Mouse (Mus musculus) neural tube, embryonic 11.5 days (tissue): ENCODE data around the gene Pctp. TPM values are rescaled to one million over a fixed set of nuclear protein-coding genes. Genes with fewer than 3 reads are reported as not detected.

Experiments
- ATAC-seq: fragments of 200-750 bp; cut with Nextera tagmentation; 2 replicates; pipeline ENCODE4 v1.8.0; 2017; ENCODE audit warnings: moderate number of reproducible peaks, mild to moderate bottlenecking, moderate TSS enrichment, moderate library complexity; ENCODE audit not compliant: insufficient read depth, low FRiP score, low TSS enrichment
- DNase-seq: peaks from one replicate; pipeline ENCODE4 v3.0.0-alpha.2; 2015; ENCODE audit warnings: low spot score
- H3K27ac ChIP-seq: fragments of 300-500 bp; sonication (generic); 2 replicates; pipeline ENCODE4 v1.5.1; 2014; ENCODE audit warnings: low read depth, mild to moderate bottlenecking, low read length
- H3K27me3 ChIP-seq: fragments of 300-500 bp; sonication (generic); 2 replicates; pipeline ENCODE4 v1.6.1; 2014; ENCODE audit warnings: mild to moderate bottlenecking, low read length, mixed read lengths; ENCODE audit not compliant: control insufficient read depth, insufficient read depth
- H3K36me3 ChIP-seq: fragments of 300-500 bp; sonication (generic); 2 replicates; pipeline ENCODE4 v1.6.1; 2014; ENCODE audit warnings: mild to moderate bottlenecking, low read length, moderate library complexity, mixed read lengths; ENCODE audit not compliant: control insufficient read depth, insufficient read depth
- H3K4me1 ChIP-seq: fragments of 300-500 bp; sonication (generic); 2 replicates; pipeline ENCODE4 v1.6.1; 2014; ENCODE audit warnings: low read length, mixed read lengths; ENCODE audit not compliant: control insufficient read depth, insufficient read depth
- H3K4me2 ChIP-seq: fragments of 300-500 bp; sonication (generic); 2 replicates; pipeline ENCODE4 v1.6.1; 2014; ENCODE audit warnings: low read depth, mild to moderate bottlenecking, moderate library complexity
- H3K4me3 ChIP-seq: fragments of 300-500 bp; sonication (generic); 2 replicates; pipeline ENCODE4 v1.5.1; 2014; ENCODE audit warnings: low read depth, low read length
- H3K9ac ChIP-seq: fragments of 300-500 bp; sonication (generic); 2 replicates; pipeline ENCODE4 v1.6.1; 2014; ENCODE audit warnings: mild to moderate bottlenecking, low read length
- H3K9me3 ChIP-seq: fragments of 300-500 bp; sonication (generic); 2 replicates; pipeline ENCODE4 v1.6.1; 2016; ENCODE audit warnings: low read length; ENCODE audit not compliant: control insufficient read depth
- WGBS: fragments of 180-500 bp; shearing (Covaris S2); extraction: QIAGEN DNeasy Blood & Tissue Kit; methylation state at CpG from one replicate; pipeline ENCODE4 v1.1.7; 2014; 5-methylcytosine and 5-hydroxymethylcytosine counted together
- polyA plus RNA-seq: library from polyadenylated mRNA; unstranded; fragments of >200 nt; fragmentation: Nextera tagmentation; extraction: Ambion mirVana; gene quantifications from 2 replicates; pipeline ENCODE4 v1.2.1, GENCODE M21; 2014

The Pctp gene
- polyA plus RNA-seq, 1 experiment from 2014 or later = 8.0 TPM

DNA sequence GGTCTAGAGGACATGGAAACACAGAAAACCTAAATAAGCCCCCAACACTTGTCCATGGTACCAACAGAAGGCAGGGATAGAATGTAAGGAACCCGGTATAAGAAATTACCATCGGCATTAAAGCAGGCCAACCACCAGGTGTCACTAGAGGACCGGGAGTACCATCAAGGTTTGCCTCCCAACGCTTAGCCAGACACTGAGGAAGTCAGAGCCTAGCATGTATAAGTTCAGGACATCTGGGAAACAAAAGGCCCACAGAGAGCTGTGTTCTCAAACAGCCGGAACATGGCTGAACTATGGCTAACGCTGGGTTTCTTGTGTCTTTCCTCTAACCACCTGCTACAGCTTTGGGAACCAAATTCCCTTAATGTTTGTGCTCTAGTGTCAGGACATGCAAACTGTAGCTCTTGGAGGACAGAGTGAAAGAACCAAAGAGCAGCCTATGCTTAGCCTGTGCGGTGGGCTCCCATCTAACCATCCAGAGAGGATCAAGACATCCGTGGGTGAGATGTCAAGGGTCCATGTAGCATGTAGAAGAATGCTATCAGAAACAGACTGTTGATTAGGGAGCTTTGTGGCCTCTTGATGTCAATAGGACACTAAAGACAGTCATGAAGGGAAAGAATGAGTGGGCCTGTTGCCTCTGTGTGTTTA lies 13.6 kb downstream of the Pctp start:
- peak; percentile 69; the same call in 1 of the 2 replicates for ATAC-seq

GRCm38 (mm10) chr11:89986516-89986915 lies 16.2 kb downstream of the Pctp start:
- ATAC-seq (no peak), DNase-seq (no peak)
- whole genome bisulfite sequencing = 94% methylated on average over 8 of the region's 8 CpGs
- no peak overlapping the region for H3K4me2 ChIP-seq
- no peaks in the 10 kb centered on the region for H3K27me3 ChIP-seq
- H3K27ac ChIP-seq = no peak overlapping the region
- H3K36me3 ChIP-seq = no peaks in the 10 kb centered on the region
- H3K9me3 ChIP-seq = no peaks in the 10 kb centered on the region
- H3K4me1 ChIP-seq = no peaks in the 10 kb centered on the region
- H3K9ac ChIP-seq = no peak overlapping the region
- H3K4me3 ChIP-seq = no peak overlapping the region

More for the DNA sequence above, 13.6 kb downstream of the Pctp start:
- DNase-seq = peak; percentile 83
- no peaks in the 10 kb centered on the region for H3K27me3 ChIP-seq
- no peaks in the 10 kb centered on the region for H3K9me3 ChIP-seq
- no peaks in the 10 kb centered on the region for H3K36me3 ChIP-seq
- H3K27ac ChIP-seq = no peak overlapping the region
- no peak overlapping the region for H3K4me3 ChIP-seq
- whole genome bisulfite sequencing = 23% methylated on average over 8 of the region's 8 CpGs
- no peaks in the 10 kb centered on the region for H3K4me1 ChIP-seq
- H3K9ac ChIP-seq = no peak overlapping the region
- H3K4me2 ChIP-seq = no peak overlapping the region

GRCm38 (mm10) chr11:89985200-89986187 lies 17.2 kb downstream of the Pctp start:
- H3K9me3 ChIP-seq = no peaks in the 10 kb centered on the region
- DNase-seq (no peak), ATAC-seq (no peak)
- H3K9ac ChIP-seq = no peak overlapping the region
- no peak overlapping the region for H3K4me3 ChIP-seq
- no peak overlapping the region for H3K27ac ChIP-seq
- WGBS = 53% methylated on average over 10 of the region's 10 CpGs
- no peaks in the 10 kb centered on the region for H3K4me1 ChIP-seq
- no peaks in the 10 kb centered on the region for H3K36me3 ChIP-seq
- H3K4me2 ChIP-seq = no peak overlapping the region
- no peaks in the 10 kb centered on the region for H3K27me3 ChIP-seq

- H3K27ac ChIP-seq = no peak overlapping the region
- no peaks in the 10 kb centered on the region for H3K9me3 ChIP-seq
- H3K36me3 ChIP-seq = no peaks in the 10 kb centered on the region
- WGBS = 92% methylated on average over 5 of the region's 5 CpGs
- H3K27me3 ChIP-seq = no peaks in the 10 kb centered on the region
- no peak overlapping the region for H3K4me2 ChIP-seq
- DNase-seq = no peak
- no peaks in the 10 kb centered on the region for H3K4me1 ChIP-seq
- no peak overlapping the region for H3K4me3 ChIP-seq
- no peak for ATAC-seq
- H3K9ac ChIP-seq = no peak overlapping the region
These were observed 18.3 kb downstream of the Pctp start for GRCm38 (mm10) chr11:89984436-89984835.

- no peak overlapping the region for H3K27ac ChIP-seq
- H3K4me1 ChIP-seq = no peaks in the 10 kb centered on the region
- 78% methylated on average over 2 of the region's 2 CpGs for WGBS
- no peak overlapping the region for H3K9ac ChIP-seq
- H3K4me2 ChIP-seq = no peak overlapping the region
- no peaks in the 10 kb centered on the region for H3K27me3 ChIP-seq
- no peaks in the 10 kb centered on the region for H3K36me3 ChIP-seq
- ATAC-seq (no peak), DNase-seq (no peak)
- no peaks in the 10 kb centered on the region for H3K9me3 ChIP-seq
- no peak overlapping the region for H3K4me3 ChIP-seq
These were observed 19.8 kb downstream of the Pctp start for GRCm38 (mm10) chr11:89982918-89983317.

DNA sequence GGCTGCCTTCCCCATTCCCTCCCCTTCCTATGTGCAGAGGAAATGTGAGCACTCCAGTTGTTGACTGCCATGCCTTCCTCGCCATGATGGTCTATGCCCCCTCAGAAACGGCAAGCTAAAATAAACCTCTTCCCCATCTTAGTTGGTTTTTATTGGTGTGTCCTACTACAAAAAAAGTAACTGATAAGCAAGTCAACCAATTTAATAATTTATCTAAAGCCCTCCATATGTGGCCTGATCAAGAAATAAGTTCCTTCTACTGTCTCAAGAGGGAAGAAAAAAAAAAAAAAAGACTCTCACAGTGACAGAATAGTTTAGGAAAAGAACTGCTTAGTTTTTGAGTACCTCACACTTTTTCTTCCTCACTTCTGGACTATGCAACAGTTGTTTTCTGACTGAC lies 22.6 kb downstream of the Pctp start:
- H3K9me3 ChIP-seq = no peaks in the 10 kb centered on the region
- H3K4me2 ChIP-seq = no peak overlapping the region
- no peaks in the 10 kb centered on the region for H3K27me3 ChIP-seq
- H3K36me3 ChIP-seq = no peaks in the 10 kb centered on the region
- H3K9ac ChIP-seq = no peak overlapping the region
- ATAC-seq = no peak
- WGBS = 96% methylated on average over 2 of the region's 2 CpGs
- DNase-seq = no peak
- H3K4me1 ChIP-seq = no peaks in the 10 kb centered on the region
- H3K4me3 ChIP-seq = no peak overlapping the region
- no peak overlapping the region for H3K27ac ChIP-seq

- Histone ChIP-seq H3K27ac (no peak overlapping the region), H3K4me1 (no peaks in the 10 kb centered on the region), H3K9me3 (no peaks in the 10 kb centered on the region), H3K4me3 (no peak overlapping the region), H3K9ac (no peak overlapping the region), H3K4me2 (no peak overlapping the region), H3K27me3 (no peaks in the 10 kb centered on the region), H3K36me3 (no peaks in the 10 kb centered on the region)
- DNase-seq = no peak
- 73% methylated on average over 11 of the region's 11 CpGs for WGBS
- ATAC-seq = no peak
These were observed 23.5 kb downstream of the Pctp start for GRCm38 (mm10) chr11:89978914-89979818.

- DNase-seq (peak; percentile 20), ATAC-seq (no peak)
- H3K4me2 ChIP-seq = no peak overlapping the region
- no peaks in the 10 kb centered on the region for H3K27me3 ChIP-seq
- H3K36me3 ChIP-seq = no peaks in the 10 kb centered on the region
- no peak overlapping the region for H3K4me3 ChIP-seq
- no peaks in the 10 kb centered on the region for H3K4me1 ChIP-seq
- no peak overlapping the region for H3K9ac ChIP-seq
- WGBS = 46% methylated on average over 11 of the region's 11 CpGs
- no peak overlapping the region for H3K27ac ChIP-seq
- H3K9me3 ChIP-seq = no peaks in the 10 kb centered on the region
These were observed 24.3 kb downstream of the Pctp start for GRCm38 (mm10) chr11:89978353-89978831.
